Comparison of ENCODE assay signal across 8 mouse cellular contexts in the genomic region with DNA sequence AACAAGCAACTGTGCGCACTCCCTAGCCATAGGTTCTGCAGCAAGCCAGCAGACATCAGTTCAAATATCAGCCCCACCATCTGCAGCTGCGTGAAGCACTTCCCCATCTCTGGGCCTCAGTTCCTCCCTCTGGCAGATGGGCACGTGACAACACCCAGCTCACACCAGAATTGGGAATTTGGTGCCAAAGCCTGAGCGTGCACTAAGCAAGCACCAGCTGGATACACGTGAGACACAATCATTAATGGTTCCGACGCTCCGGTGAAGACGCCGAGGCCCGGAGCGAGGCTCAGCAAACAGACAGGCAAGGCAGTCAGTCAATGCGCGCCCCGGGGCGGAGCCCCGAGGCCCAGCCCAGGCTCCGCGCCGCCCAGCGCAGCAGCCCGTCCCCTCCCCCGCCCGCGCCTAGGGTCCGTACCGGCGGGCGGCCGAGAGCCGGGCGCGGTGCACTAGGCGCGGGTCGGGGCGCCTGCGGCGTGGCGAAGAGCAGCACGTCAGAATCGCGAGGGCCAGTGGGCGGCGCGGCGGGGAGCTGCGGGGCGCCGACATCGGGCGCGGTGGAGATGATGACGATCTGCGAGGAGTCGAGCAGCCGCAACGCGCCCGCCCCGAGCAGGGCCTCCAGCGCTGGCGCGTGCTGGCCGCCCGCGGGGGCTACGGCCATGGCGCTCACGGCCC. TPM values are rescaled to one million over a fixed set of nuclear protein-coding genes. Genes with fewer than 3 reads are reported as not detected.
DNase-seq lines count a peak whose midpoint lies in the region; ATAC-seq and TF ChIP-seq lines count a peak whose summit lies in the region.

No protein-coding gene starts in this region.

- H3K27me3 ChIP-seq in intestine, postnatal 0 days (replicated peaks; ENCODE audit: control insufficient read depth, insufficient read depth, low read length): no peaks in the 10 kb centered on the region
- H3K27me3 ChIP-seq in liver, embryonic 16.5 days (ENCODE audit: control insufficient read depth, insufficient read depth, low read depth, low read length): no peaks in the 10 kb centered on the region
- no peaks in the 10 kb centered on the region for H3K27me3 ChIP-seq in neural tube, embryonic 12.5 days (replicated peaks)

- H3K4me1 ChIP-seq in brown adipose tissue, adult 24 weeks (ENCODE audit: control insufficient read depth, insufficient read depth, insufficient read length, low read length): peaks cover 10% of the 10 kb centered on the region; the same call in 1 of the 2 replicates
- H3K4me1 ChIP-seq in intestine, postnatal 0 days (replicated peaks; ENCODE audit: control insufficient read depth, insufficient read depth, low read length): no peaks in the 10 kb centered on the region
- H3K4me1 ChIP-seq in liver, embryonic 16.5 days (ENCODE audit: control insufficient read depth, low read depth, low read length): peaks cover 52% of the 10 kb centered on the region
- H3K4me1 ChIP-seq in neural tube, embryonic 12.5 days: peaks cover 46% of the 10 kb centered on the region

- WGBS in intestine, postnatal 0 days: under 1% methylated on average over 70 of the region's 70 CpGs
- WGBS in liver, embryonic 16.5 days (ENCODE audit: insufficient replicate concordance): under 1% methylated on average over 62 of the region's 70 CpGs
- WGBS in neural tube, embryonic 12.5 days: under 1% methylated on average over 56 of the region's 70 CpGs

- no peak overlapping the region; the same call in 1 of the 2 replicates for H3K27ac ChIP-seq in brown adipose tissue, adult 24 weeks (replicated peaks; ENCODE audit: low read depth, low read length)
- peak overlapping the region; percentile 74 for H3K27ac ChIP-seq in intestine, postnatal 0 days (ENCODE audit: low read depth, low read length)
- peak overlapping the region; percentile 84 for H3K27ac ChIP-seq in liver, embryonic 16.5 days (ENCODE audit: low read length)
- H3K27ac ChIP-seq in neural tube, embryonic 12.5 days: peak overlapping the region; percentile 65

- peak overlapping the region; percentile 53 for H3K4me3 ChIP-seq in brown adipose tissue, adult 24 weeks (ENCODE audit: insufficient read depth, low read depth, low read length)
- peak overlapping the region; percentile 85 for H3K4me3 ChIP-seq in intestine, postnatal 0 days (ENCODE audit: low read depth, low read length)
- peak overlapping the region; percentile 79 for H3K4me3 ChIP-seq in liver, embryonic 16.5 days (ENCODE audit: low read depth, low read length)
- peak overlapping the region; percentile 84 for H3K4me3 ChIP-seq in neural tube, embryonic 12.5 days

- H3K4me2 ChIP-seq in intestine, postnatal 0 days (replicated peaks; ENCODE audit: low read depth): peak overlapping the region; percentile 89
- peak overlapping the region; percentile 79 for H3K4me2 ChIP-seq in liver, embryonic 16.5 days (ENCODE audit: low read depth, low read length)
- peak overlapping the region; percentile 96 for H3K4me2 ChIP-seq in neural tube, embryonic 12.5 days (replicated peaks)

- DNase-seq in layer of hippocampus, postnatal 10 days (ENCODE audit: low spot score in 2 of 2): peak; percentile 63 to 64
- no peak for DNase-seq in layer of hippocampus, adult 11-12 months (ENCODE audit: low spot score)
- peak; percentile 57 for DNase-seq in gastrocnemius, postnatal 25 days
- peak; percentile 63 for DNase-seq in thymus, postnatal 0 days (ENCODE audit: low spot score)

- TF ChIP-seq CTCF in intestine, postnatal 0 days (IDR thresholded peaks at IDR 0.05; ENCODE audit: low read depth): no peak

- peak; percentile 70 for ATAC-seq in intestine, postnatal 0 days
- peak; percentile 80 for ATAC-seq in liver, embryonic 16.5 days (ENCODE audit: low read depth)
- ATAC-seq in neural tube, embryonic 12.5 days (ENCODE audit: low FRiP score, low read depth): peak; percentile 79

- H3K9ac ChIP-seq in intestine, postnatal 0 days (ENCODE audit: low read depth, low read length): peak overlapping the region; percentile 55
- peak overlapping the region; percentile 73 for H3K9ac ChIP-seq in liver, embryonic 16.5 days (ENCODE audit: low read depth, low read length)
- peak overlapping the region; percentile 77 for H3K9ac ChIP-seq in neural tube, embryonic 12.5 days

- no peaks in the 10 kb centered on the region for H3K9me3 ChIP-seq in intestine, postnatal 0 days (ENCODE audit: control insufficient read depth)
- H3K9me3 ChIP-seq in liver, embryonic 16.5 days (replicated peaks; ENCODE audit: control insufficient read depth, low read length): no peaks in the 10 kb centered on the region
- H3K9me3 ChIP-seq in neural tube, embryonic 12.5 days: no peaks in the 10 kb centered on the region

- H3K36me3 ChIP-seq in intestine, postnatal 0 days (ENCODE audit: control insufficient read depth, insufficient read depth): 0 out of 2 replicates have a peak, but pooled peaks cover under 1% of the 10 kb centered on the region
- H3K36me3 ChIP-seq in liver, embryonic 16.5 days (ENCODE audit: control insufficient read depth, insufficient read depth): peaks cover 4% of the 10 kb centered on the region
- H3K36me3 ChIP-seq in neural tube, embryonic 12.5 days: peaks cover 2% of the 10 kb centered on the region; the same call in 1 of the 2 replicates

RNA-seq across cellular contexts. Expression of a gene that starts 0.5 kb away (rescaled TPM):
- total RNA-seq in layer of hippocampus, postnatal 10 days (2021): 10 to 100 TPM in 1 of 2 experiments, 1 to 10 TPM in 1; 8.8 to 10.5 TPM
- polyA plus RNA-seq in brown adipose tissue, adult 24 weeks (2012; ENCODE audit: insufficient read depth, insufficient read length, missing spikeins): 0.63 and 1.3 TPM in 2 replicates
- 1 to 10 TPM in 1 of 2 experiments, under 1 TPM in 1; 0.87 to 1.8 TPM for total RNA-seq in gastrocnemius, postnatal 25 days (2021)
- polyA plus RNA-seq in intestine, postnatal 0 days (2015; fragmentation: Nextera tagmentation; extraction: Ambion mirVana): 5.5 and 5.9 TPM in 2 replicates
- 9.8 and 14.5 TPM in 2 replicates for polyA plus RNA-seq in liver, embryonic 16.5 days (2015; fragmentation: Nextera tagmentation; extraction: Ambion mirVana)
- polyA plus RNA-seq in neural tube, embryonic 12.5 days (2016; fragmentation: Nextera tagmentation; extraction: Ambion mirVana): 29.9 and 30.8 TPM in 2 replicates
- 14.7 and 16.8 TPM in 2 replicates for polyA plus RNA-seq in thymus, postnatal 0 days (2015; fragmentation: Nextera tagmentation; extraction: Ambion mirVana)

RNA-seq across cellular contexts. Expression of a gene that starts 10.5 kb away (rescaled TPM):
- 10 to 100 TPM; 29.8 to 33.0 TPM for total RNA-seq in layer of hippocampus, postnatal 10 days (2021)
- not detected in 2 replicates for polyA plus RNA-seq in brown adipose tissue, adult 24 weeks (2012; ENCODE audit: insufficient read depth, insufficient read length, missing spikeins)
- 1 to 10 TPM in 1 of 2 experiments, under 1 TPM in 1; 0.69 to 1.4 TPM for total RNA-seq in gastrocnemius, postnatal 25 days (2021)
- polyA plus RNA-seq in intestine, postnatal 0 days (2015; fragmentation: Nextera tagmentation; extraction: Ambion mirVana): 0.29 and 0.58 TPM in 2 replicates
- polyA plus RNA-seq in liver, embryonic 16.5 days (2015; fragmentation: Nextera tagmentation; extraction: Ambion mirVana): 0.44 and 0.73 TPM in 2 replicates
- polyA plus RNA-seq in neural tube, embryonic 12.5 days (2016; fragmentation: Nextera tagmentation; extraction: Ambion mirVana): 15.6 and 18.2 TPM in 2 replicates
- polyA plus RNA-seq in thymus, postnatal 0 days (2015; fragmentation: Nextera tagmentation; extraction: Ambion mirVana): 5.1 TPM in 2 replicates

RNA-seq across cellular contexts. Expression of a gene that starts 17.6 kb away (rescaled TPM):
- not detected for total RNA-seq in layer of hippocampus, postnatal 10 days (2021)
- polyA plus RNA-seq in brown adipose tissue, adult 24 weeks (2012; ENCODE audit: insufficient read depth, insufficient read length, missing spikeins): not detected in 2 replicates
- total RNA-seq in gastrocnemius, postnatal 25 days (2021): not detected
- polyA plus RNA-seq in intestine, postnatal 0 days (2015; fragmentation: Nextera tagmentation; extraction: Ambion mirVana): not detected in 2 replicates
- polyA plus RNA-seq in liver, embryonic 16.5 days (2015; fragmentation: Nextera tagmentation; extraction: Ambion mirVana): 0.08 TPM in 1 of 2 replicates, not detected in the other
- polyA plus RNA-seq in neural tube, embryonic 12.5 days (2016; fragmentation: Nextera tagmentation; extraction: Ambion mirVana): 0.47 and 1.0 TPM in 2 replicates
- polyA plus RNA-seq in thymus, postnatal 0 days (2015; fragmentation: Nextera tagmentation; extraction: Ambion mirVana): 0.09 and 0.10 TPM in 2 replicates

RNA-seq across cellular contexts. Expression of a gene that starts 22.3 kb away (rescaled TPM):
- 1 to 10 TPM in 1 of 2 experiments, under 1 TPM in 1; 0.67 to 2.0 TPM for total RNA-seq in layer of hippocampus, postnatal 10 days (2021)
- not detected in 2 replicates for polyA plus RNA-seq in brown adipose tissue, adult 24 weeks (2012; ENCODE audit: insufficient read depth, insufficient read length, missing spikeins)
- total RNA-seq in gastrocnemius, postnatal 25 days (2021): not detected
- polyA plus RNA-seq in intestine, postnatal 0 days (2015; fragmentation: Nextera tagmentation; extraction: Ambion mirVana): 1.6 and 2.2 TPM in 2 replicates
- 1.8 and 2.2 TPM in 2 replicates for polyA plus RNA-seq in liver, embryonic 16.5 days (2015; fragmentation: Nextera tagmentation; extraction: Ambion mirVana)
- 2.2 and 3.2 TPM in 2 replicates for polyA plus RNA-seq in neural tube, embryonic 12.5 days (2016; fragmentation: Nextera tagmentation; extraction: Ambion mirVana)
- 1.1 and 2.6 TPM in 2 replicates for polyA plus RNA-seq in thymus, postnatal 0 days (2015; fragmentation: Nextera tagmentation; extraction: Ambion mirVana)

RNA-seq across cellular contexts. Expression of a gene that starts 34.3 kb away (rescaled TPM):
- 10 to 100 TPM; 14.3 to 15.7 TPM for total RNA-seq in layer of hippocampus, postnatal 10 days (2021)
- polyA plus RNA-seq in brown adipose tissue, adult 24 weeks (2012; ENCODE audit: insufficient read depth, insufficient read length, missing spikeins): 44.4 and 59.3 TPM in 2 replicates
- 10 to 100 TPM; 12.6 to 14.9 TPM for total RNA-seq in gastrocnemius, postnatal 25 days (2021)
- polyA plus RNA-seq in intestine, postnatal 0 days (2015; fragmentation: Nextera tagmentation; extraction: Ambion mirVana): 62.5 and 66.6 TPM in 2 replicates
- 43.0 and 44.9 TPM in 2 replicates for polyA plus RNA-seq in liver, embryonic 16.5 days (2015; fragmentation: Nextera tagmentation; extraction: Ambion mirVana)
- polyA plus RNA-seq in neural tube, embryonic 12.5 days (2016; fragmentation: Nextera tagmentation; extraction: Ambion mirVana): 16.5 TPM in 2 replicates
- 51.8 and 52.1 TPM in 2 replicates for polyA plus RNA-seq in thymus, postnatal 0 days (2015; fragmentation: Nextera tagmentation; extraction: Ambion mirVana)
